Mouse (Mus musculus): ENCODE results near the gene Slc30a7. TPM values are rescaled to one million over a fixed set of nuclear protein-coding genes. Genes with fewer than 3 reads are reported as not detected.

Gene Slc30a7
- polyA plus RNA-seq (2016; fragmentation: Nextera tagmentation; extraction: Ambion mirVana): 27.9 and 29.5 TPM in 2 replicates

- H3K27ac ChIP-seq: peak within 1 kb of the TSS; percentile 91
Measured at GRCm38 (mm10) chr3:116006978-116007940, at the start of gene Slc30a7, which contains the start of gene Extl2. TSS of gene Slc30a7 (minus strand) at chr3:116007406. TSS of gene Extl2 (plus strand) at chr3:116007462.

GRCm38 (mm10) chr3:116047034-116047433 lies 39.8 kb upstream of the Slc30a7 start:
- 85% methylated on average over 5 of the region's 5 CpGs for WGBS
- H3K36me3 ChIP-seq: no peaks in the 10 kb centered on the region
- H3K4me1 ChIP-seq: no peaks in the 10 kb centered on the region
- no peaks in the 10 kb centered on the region for H3K27me3 ChIP-seq (ENCODE audit: low read depth, poor library complexity, severe bottlenecking)
- no peak for DNase-seq (ENCODE audit: low spot score)
- H3K4me3 ChIP-seq: no peak overlapping the region
- H3K9me3 ChIP-seq (replicated peaks): no peaks in the 10 kb centered on the region
- no peak overlapping the region for H3K27ac ChIP-seq

More at GRCm38 (mm10) chr3:116006978-116007940, at the start of gene Slc30a7, which contains the start of gene Extl2:
- Histone ChIP-seq H3K9me3 (replicated peaks) (no peaks in the 10 kb centered on the region), H3K27me3 (ENCODE audit: low read depth, poor library complexity, severe bottlenecking) (no peaks in the 10 kb centered on the region), H3K36me3 (peaks cover 31% of the 10 kb centered on the region), H3K4me1 (peaks cover 25% of the 10 kb centered on the region), H3K4me3 (peak within 1 kb of the TSS; percentile 95)
- peak; percentile 93 for DNase-seq (ENCODE audit: low spot score)
- WGBS: under 1% methylated on average over 67 of the region's 67 CpGs

- DNase-seq (ENCODE audit: low spot score): no peak
- WGBS: 82% methylated on average over 2 of the region's 2 CpGs
- Histone ChIP-seq H3K4me1 (no peaks in the 10 kb centered on the region), H3K36me3 (no peaks in the 10 kb centered on the region), H3K27ac (no peak overlapping the region), H3K9me3 (replicated peaks) (no peaks in the 10 kb centered on the region), H3K27me3 (ENCODE audit: low read depth, poor library complexity, severe bottlenecking) (no peaks in the 10 kb centered on the region), H3K4me3 (no peak overlapping the region)
Measured at GRCm38 (mm10) chr3:116046000-116046399, 38.8 kb upstream of the Slc30a7 start.

- H3K4me3 ChIP-seq: no peak overlapping the region
- no peaks in the 10 kb centered on the region for H3K36me3 ChIP-seq
- H3K9me3 ChIP-seq (replicated peaks): no peaks in the 10 kb centered on the region
- no peaks in the 10 kb centered on the region for H3K4me1 ChIP-seq
- 92% methylated on average over 3 of the region's 3 CpGs for WGBS
- no peaks in the 10 kb centered on the region for H3K27me3 ChIP-seq (ENCODE audit: low read depth, poor library complexity, severe bottlenecking)
- no peak for DNase-seq (ENCODE audit: low spot score)
- no peak overlapping the region for H3K27ac ChIP-seq
Measured at GRCm38 (mm10) chr3:116040776-116041175, 33.6 kb upstream of the Slc30a7 start.

GRCm38 (mm10) chr3:116033871-116034222 lies 26.6 kb upstream of the Slc30a7 start:
- Histone ChIP-seq H3K4me3 (no peak overlapping the region), H3K9me3 (replicated peaks) (no peaks in the 10 kb centered on the region), H3K27me3 (ENCODE audit: low read depth, poor library complexity, severe bottlenecking) (no peaks in the 10 kb centered on the region), H3K36me3 (no peaks in the 10 kb centered on the region), H3K4me1 (peaks cover 9% of the 10 kb centered on the region; the same call in 1 of the 2 replicates), H3K27ac (no peak overlapping the region)
- 66% methylated on average over 3 of the region's 3 CpGs for WGBS
- DNase-seq (ENCODE audit: low spot score): peak; percentile 33

GRCm38 (mm10) chr3:116033218-116033870 lies 26.1 kb upstream of the Slc30a7 start:
- 57% methylated on average over 6 of the region's 6 CpGs for WGBS
- Histone ChIP-seq H3K27ac (no peak overlapping the region), H3K36me3 (no peaks in the 10 kb centered on the region), H3K4me1 (peaks cover 9% of the 10 kb centered on the region; the same call in 1 of the 2 replicates), H3K9me3 (replicated peaks) (no peaks in the 10 kb centered on the region), H3K27me3 (ENCODE audit: low read depth, poor library complexity, severe bottlenecking) (no peaks in the 10 kb centered on the region), H3K4me3 (no peak overlapping the region)
- DNase-seq (ENCODE audit: low spot score): no peak

- no peak for DNase-seq (ENCODE audit: low spot score)
- 67% methylated on average over 11 of the region's 11 CpGs for WGBS
- no peaks in the 10 kb centered on the region for H3K27me3 ChIP-seq (ENCODE audit: low read depth, poor library complexity, severe bottlenecking)
Measured at GRCm38 (mm10) chr3:116030152-116030788, 23.1 kb upstream of the Slc30a7 start.

GRCm38 (mm10) chr3:116026996-116027395 lies 19.8 kb upstream of the Slc30a7 start:
- DNase-seq (ENCODE audit: low spot score): no peak
- WGBS: 97% methylated on average over 20 of the region's 20 CpGs

More at GRCm38 (mm10) chr3:116030152-116030788, 23.1 kb upstream of the Slc30a7 start:
- no peak overlapping the region for H3K4me3 ChIP-seq
- H3K27ac ChIP-seq: no peak overlapping the region
- H3K4me1 ChIP-seq: peaks cover 9% of the 10 kb centered on the region; the same call in 1 of the 2 replicates
- no peaks in the 10 kb centered on the region for H3K9me3 ChIP-seq (replicated peaks)
- H3K36me3 ChIP-seq: peaks cover 15% of the 10 kb centered on the region

GRCm38 (mm10) chr3:116025701-116026100 lies 18.5 kb upstream of the Slc30a7 start:
- Histone ChIP-seq H3K27me3 (ENCODE audit: low read depth, poor library complexity, severe bottlenecking) (no peaks in the 10 kb centered on the region), H3K36me3 (peaks cover 23% of the 10 kb centered on the region), H3K4me1 (peaks cover 11% of the 10 kb centered on the region; the same call in 1 of the 2 replicates), H3K4me3 (no peak overlapping the region), H3K27ac (no peak overlapping the region), H3K9me3 (replicated peaks) (no peaks in the 10 kb centered on the region)
- DNase-seq (ENCODE audit: low spot score): no peak
- 96% methylated on average over 10 of the region's 10 CpGs for WGBS

More at GRCm38 (mm10) chr3:116026996-116027395, 19.8 kb upstream of the Slc30a7 start:
- Histone ChIP-seq H3K4me3 (no peak overlapping the region), H3K27ac (no peak overlapping the region), H3K27me3 (ENCODE audit: low read depth, poor library complexity, severe bottlenecking) (no peaks in the 10 kb centered on the region), H3K36me3 (peaks cover 23% of the 10 kb centered on the region), H3K9me3 (replicated peaks) (no peaks in the 10 kb centered on the region), H3K4me1 (peaks cover 13% of the 10 kb centered on the region; the same call in 1 of the 2 replicates)

GRCm38 (mm10) chr3:116024669-116025068 lies 17.5 kb upstream of the Slc30a7 start:
- H3K9me3 ChIP-seq (replicated peaks): no peaks in the 10 kb centered on the region
- no peak overlapping the region for H3K4me3 ChIP-seq
- DNase-seq (ENCODE audit: low spot score): no peak
- peaks cover 23% of the 10 kb centered on the region for H3K36me3 ChIP-seq
- H3K4me1 ChIP-seq: peaks cover 4% of the 10 kb centered on the region; the same call in 1 of the 2 replicates
- no peaks in the 10 kb centered on the region for H3K27me3 ChIP-seq (ENCODE audit: low read depth, poor library complexity, severe bottlenecking)
- H3K27ac ChIP-seq: no peak overlapping the region
- 79% methylated on average over 5 of the region's 5 CpGs for WGBS

GRCm38 (mm10) chr3:116024236-116024635 lies 17.0 kb upstream of the Slc30a7 start:
- no peaks in the 10 kb centered on the region for H3K9me3 ChIP-seq (replicated peaks)
- WGBS: 95% methylated on average over 12 of the region's 12 CpGs
- peaks cover 4% of the 10 kb centered on the region; the same call in 1 of the 2 replicates for H3K4me1 ChIP-seq
- H3K36me3 ChIP-seq: peaks cover 23% of the 10 kb centered on the region
- H3K27me3 ChIP-seq (ENCODE audit: low read depth, poor library complexity, severe bottlenecking): no peaks in the 10 kb centered on the region
- H3K27ac ChIP-seq: no peak overlapping the region
- H3K4me3 ChIP-seq: no peak overlapping the region
- DNase-seq (ENCODE audit: low spot score): no peak

- Histone ChIP-seq H3K4me1 (no peaks in the 10 kb centered on the region), H3K9me3 (replicated peaks) (no peaks in the 10 kb centered on the region), H3K27ac (no peak overlapping the region), H3K27me3 (ENCODE audit: low read depth, poor library complexity, severe bottlenecking) (no peaks in the 10 kb centered on the region), H3K4me3 (no peak overlapping the region), H3K36me3 (0 out of 2 replicates have a peak, but pooled peaks cover 3% of the 10 kb centered on the region)
- WGBS: 95% methylated on average over 5 of the region's 5 CpGs
- DNase-seq (ENCODE audit: low spot score): no peak
Measured at GRCm38 (mm10) chr3:116019136-116019535, 11.9 kb upstream of the Slc30a7 start.
